Mouse (Mus musculus) forebrain, embryonic 10.5 days (tissue): Measurements from ENCODE around the gene Mpv17l2. TPM values are rescaled to one million over a fixed set of nuclear protein-coding genes. Genes with fewer than 3 reads are reported as not detected.

Experiments used
- DNase-seq: peaks from one replicate; pipeline ENCODE4 v3.0.0-alpha.2; 2017; ENCODE audit warnings: low spot score; ENCODE audit errors: extremely low spot score
- H3K27ac ChIP-seq: fragments of 300-500 bp; sonication (generic); 2 replicates; pipeline ENCODE4 v1.5.1; 2016; ENCODE audit warnings: mild to moderate bottlenecking
- H3K27me3 ChIP-seq: fragments of 300-500 bp; sonication (generic); 2 replicates; pipeline ENCODE4 v1.6.1; 2016; ENCODE audit warnings: mild to moderate bottlenecking; ENCODE audit not compliant: poor library complexity, severe bottlenecking
- H3K36me3 ChIP-seq: fragments of 300-500 bp; sonication (generic); replicated peaks from 2 replicates; pipeline ENCODE4 v1.6.1; 2016; ENCODE audit warnings: mild to moderate bottlenecking, moderate library complexity
- H3K4me1 ChIP-seq: fragments of 300-500 bp; sonication (generic); 2 replicates; pipeline ENCODE4 v1.6.1; 2016
- H3K4me3 ChIP-seq: fragments of 300-500 bp; sonication (generic); 2 replicates; pipeline ENCODE4 v1.5.1; 2016; ENCODE audit warnings: mild to moderate bottlenecking, moderate library complexity
- H3K9me3 ChIP-seq: fragments of 300-500 bp; sonication (generic); 2 replicates; pipeline ENCODE4 v1.6.1; 2016; ENCODE audit warnings: mild to moderate bottlenecking, moderate library complexity
- WGBS: fragments of 180-500 bp; shearing (Covaris S2); methylation state at CpG from one replicate; pipeline ENCODE4 v1.1.7; 2016; 5-methylcytosine and 5-hydroxymethylcytosine counted together
- polyA plus RNA-seq: library from polyadenylated mRNA; unstranded; fragments of >200 nt; fragmentation: Nextera tagmentation; extraction: Ambion mirVana; gene quantifications from 2 replicates; pipeline ENCODE4 v1.2.1, GENCODE M21; 2016

The Mpv17l2 gene
- polyA plus RNA-seq, 1 experiment from 2014 or later: 30.8 TPM

GRCm38 (mm10) chr8:70750128-70750680, 10.5 kb downstream of the Mpv17l2 start:
- Histone ChIP-seq H3K27ac (no peak overlapping the region), H3K4me3 (no peak overlapping the region), H3K4me1 (peaks cover 28% of the 10 kb centered on the region), H3K9me3 (no peaks in the 10 kb centered on the region), H3K27me3 (peaks cover 55% of the 10 kb centered on the region), H3K36me3 (no peaks in the 10 kb centered on the region)
- no peak for DNase-seq
- 88% methylated on average over 13 of the region's 13 CpGs for WGBS

- H3K27me3 ChIP-seq: peaks cover 62% of the 10 kb centered on the region
These were observed 11.6 kb downstream of the Mpv17l2 start for GRCm38 (mm10) chr8:70749097-70749674.

GRCm38 (mm10) chr8:70748246-70749096, 12.3 kb downstream of the Mpv17l2 start:
- Histone ChIP-seq H3K27me3 (peaks cover 70% of the 10 kb centered on the region), H3K27ac (no peak overlapping the region), H3K4me3 (no peak overlapping the region), H3K36me3 (no peaks in the 10 kb centered on the region), H3K4me1 (peaks cover 24% of the 10 kb centered on the region), H3K9me3 (no peaks in the 10 kb centered on the region; the same call in 1 of the 2 replicates)
- no peak for DNase-seq
- WGBS: 87% methylated on average over 23 of the region's 23 CpGs

More at GRCm38 (mm10) chr8:70749097-70749674, 11.6 kb downstream of the Mpv17l2 start:
- H3K27ac ChIP-seq: no peak overlapping the region
- no peak for DNase-seq
- peaks cover 22% of the 10 kb centered on the region for H3K4me1 ChIP-seq
- WGBS: 82% methylated on average over 19 of the region's 19 CpGs
- no peaks in the 10 kb centered on the region for H3K36me3 ChIP-seq
- no peaks in the 10 kb centered on the region; the same call in 1 of the 2 replicates for H3K9me3 ChIP-seq
- H3K4me3 ChIP-seq: no peak overlapping the region

GRCm38 (mm10) chr8:70747211-70747890, 13.4 kb downstream of the Mpv17l2 start:
- WGBS: 88% methylated on average over 18 of the region's 18 CpGs
- no peaks in the 10 kb centered on the region; the same call in 1 of the 2 replicates for H3K9me3 ChIP-seq
- DNase-seq: no peak
- no peak overlapping the region for H3K27ac ChIP-seq
- peaks cover 24% of the 10 kb centered on the region for H3K4me1 ChIP-seq
- H3K36me3 ChIP-seq: no peaks in the 10 kb centered on the region
- peaks cover 81% of the 10 kb centered on the region for H3K27me3 ChIP-seq
- no peak overlapping the region for H3K4me3 ChIP-seq

- DNase-seq: no peak
- peaks cover 25% of the 10 kb centered on the region for H3K4me1 ChIP-seq
- H3K27ac ChIP-seq: no peak overlapping the region
- no peak overlapping the region for H3K4me3 ChIP-seq
- WGBS: 79% methylated on average over 9 of the region's 9 CpGs
- H3K36me3 ChIP-seq: no peaks in the 10 kb centered on the region
- no peaks in the 10 kb centered on the region; the same call in 1 of the 2 replicates for H3K9me3 ChIP-seq
- peaks cover 88% of the 10 kb centered on the region for H3K27me3 ChIP-seq
These were observed 14.1 kb downstream of the Mpv17l2 start for GRCm38 (mm10) chr8:70746676-70747075.

- 54% methylated on average over 19 of the region's 19 CpGs for WGBS
- H3K27me3 ChIP-seq: peaks cover 97% of the 10 kb centered on the region
- no peaks in the 10 kb centered on the region; the same call in 1 of the 2 replicates for H3K9me3 ChIP-seq
- H3K4me3 ChIP-seq: no peak overlapping the region
- H3K4me1 ChIP-seq: peaks cover 27% of the 10 kb centered on the region
- H3K27ac ChIP-seq: no peak overlapping the region
- DNase-seq: no peak
- H3K36me3 ChIP-seq: no peaks in the 10 kb centered on the region
These were observed 15.0 kb downstream of the Mpv17l2 start for GRCm38 (mm10) chr8:70745691-70746220.

GRCm38 (mm10) chr8:70744806-70745205, 15.9 kb downstream of the Mpv17l2 start:
- peaks cover 27% of the 10 kb centered on the region for H3K4me1 ChIP-seq
- no peak overlapping the region for H3K27ac ChIP-seq
- DNase-seq: no peak
- no peaks in the 10 kb centered on the region for H3K36me3 ChIP-seq
- H3K27me3 ChIP-seq: peaks cover 100% of the 10 kb centered on the region
- H3K9me3 ChIP-seq: no peaks in the 10 kb centered on the region; the same call in 1 of the 2 replicates
- 60% methylated on average over 11 of the region's 11 CpGs for WGBS
- H3K4me3 ChIP-seq: no peak overlapping the region

GRCm38 (mm10) chr8:70743656-70744590, 16.8 kb downstream of the Mpv17l2 start:
- peaks cover 93% of the 10 kb centered on the region for H3K27me3 ChIP-seq
- H3K27ac ChIP-seq: peak overlapping the region; percentile 60; the same call in 1 of the 2 replicates
- WGBS: 4% methylated on average over 48 of the region's 48 CpGs

GRCm38 (mm10) chr8:70742981-70743655, 17.6 kb downstream of the Mpv17l2 start:
- 2% methylated on average over 38 of the region's 38 CpGs for WGBS
- DNase-seq: no peak
- no peaks in the 10 kb centered on the region for H3K36me3 ChIP-seq
- no peaks in the 10 kb centered on the region; the same call in 1 of the 2 replicates for H3K9me3 ChIP-seq
- peaks cover 27% of the 10 kb centered on the region for H3K4me1 ChIP-seq
- peak overlapping the region; percentile 46 for H3K4me3 ChIP-seq
- peak overlapping the region; percentile 60 for H3K27ac ChIP-seq
- H3K27me3 ChIP-seq: peaks cover 91% of the 10 kb centered on the region

More at GRCm38 (mm10) chr8:70743656-70744590, 16.8 kb downstream of the Mpv17l2 start:
- Histone ChIP-seq H3K4me3 (peak overlapping the region; percentile 46), H3K36me3 (no peaks in the 10 kb centered on the region), H3K4me1 (peaks cover 27% of the 10 kb centered on the region), H3K9me3 (no peaks in the 10 kb centered on the region; the same call in 1 of the 2 replicates)
- DNase-seq: no peak

- DNase-seq: no peak
- peaks cover 91% of the 10 kb centered on the region for H3K27me3 ChIP-seq
- no peak overlapping the region for H3K27ac ChIP-seq
- peaks cover 27% of the 10 kb centered on the region for H3K4me1 ChIP-seq
- H3K4me3 ChIP-seq: no peak overlapping the region
- no peaks in the 10 kb centered on the region; the same call in 1 of the 2 replicates for H3K9me3 ChIP-seq
- WGBS: 77% methylated on average over 11 of the region's 11 CpGs
- H3K36me3 ChIP-seq: no peaks in the 10 kb centered on the region
These were observed 18.6 kb downstream of the Mpv17l2 start for GRCm38 (mm10) chr8:70742176-70742575.

- no peaks in the 10 kb centered on the region; the same call in 1 of the 2 replicates for H3K9me3 ChIP-seq
- H3K27me3 ChIP-seq: peaks cover 90% of the 10 kb centered on the region
- H3K4me3 ChIP-seq: no peak overlapping the region
- H3K27ac ChIP-seq: no peak overlapping the region
- no peaks in the 10 kb centered on the region for H3K36me3 ChIP-seq
- peaks cover 27% of the 10 kb centered on the region for H3K4me1 ChIP-seq
- DNase-seq: no peak
- 68% methylated on average over 5 of the region's 5 CpGs for WGBS
These were observed 19.1 kb downstream of the Mpv17l2 start for GRCm38 (mm10) chr8:70741661-70742060.
